Mouse (Mus musculus): ENCODE results near the gene Slc39a9.

The Slc39a9 gene

DNA sequence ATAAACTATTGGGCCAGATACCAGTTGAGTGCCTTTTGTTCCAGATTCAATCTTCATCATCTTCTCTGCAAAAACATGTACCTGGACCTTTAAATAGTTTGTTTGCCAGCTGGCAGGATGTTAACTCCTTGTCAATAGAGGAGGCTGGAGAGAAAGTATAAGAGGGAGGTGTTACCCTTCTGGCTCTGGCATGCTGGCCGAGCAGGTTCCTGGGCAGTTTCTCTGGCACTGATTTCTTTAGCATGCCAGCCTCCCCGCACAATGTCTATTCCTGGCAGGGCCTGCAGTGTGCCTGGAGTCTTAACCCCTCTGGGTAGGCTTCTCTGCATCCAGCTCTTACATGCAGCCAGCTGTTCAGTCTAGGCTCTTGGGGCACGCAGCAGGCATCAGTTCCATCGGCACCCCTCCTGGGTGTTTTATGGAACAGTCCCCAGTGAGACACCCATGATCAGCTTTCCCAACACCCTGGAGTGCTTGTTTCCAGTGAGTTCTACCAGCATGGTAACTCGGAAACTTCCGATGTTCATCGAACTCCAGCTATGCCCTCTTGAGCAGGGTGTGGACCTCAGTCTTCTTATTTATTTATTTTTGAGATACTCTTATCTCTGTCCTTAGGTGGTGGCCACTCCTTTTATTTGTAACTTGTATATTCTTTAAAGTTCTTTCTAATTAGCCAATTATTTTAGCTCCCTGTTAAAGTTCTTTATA, 10.4 kb downstream of the Slc39a9 start:
- no peak for DNase-seq (ENCODE audit: low read depth)

DNA sequence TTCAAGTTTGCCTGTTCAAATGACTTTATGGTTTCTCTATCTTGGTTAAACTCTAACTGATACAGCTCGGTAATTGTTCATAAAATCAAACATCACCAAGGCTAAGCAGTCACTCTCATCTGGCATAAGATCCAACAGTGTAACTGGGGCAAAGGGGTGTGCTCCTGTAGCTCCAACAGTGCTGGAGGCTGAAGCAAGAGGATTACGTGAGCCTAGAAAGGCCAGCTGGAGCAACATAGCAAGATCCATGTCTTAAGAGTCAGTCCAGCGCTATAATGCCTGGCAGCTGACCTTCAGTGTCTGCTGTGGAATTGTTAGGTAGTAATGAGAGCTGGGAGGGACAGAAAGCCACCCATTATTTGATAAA, 11.0 kb downstream of the Slc39a9 start:
- DNase-seq (ENCODE audit: low read depth) = no peak

DNA sequence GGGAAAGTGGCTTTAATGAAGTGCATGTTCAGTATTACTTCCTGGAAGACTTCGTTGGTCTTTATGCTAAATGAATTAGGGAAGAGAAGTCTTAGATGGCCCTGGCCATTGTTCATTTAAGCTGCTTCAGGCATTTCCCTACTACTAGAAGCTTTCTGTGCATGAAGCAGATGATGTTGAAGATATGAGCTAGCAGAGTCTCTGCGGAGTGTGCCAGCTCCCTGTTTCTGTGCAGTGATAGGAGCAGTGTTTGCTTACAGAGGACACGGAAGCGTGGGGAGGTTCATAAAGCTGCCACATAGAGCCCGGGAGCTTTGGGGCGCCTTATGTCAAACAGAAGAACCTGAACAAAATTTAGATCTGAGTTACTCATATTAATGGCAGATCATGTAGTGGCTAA, 15.0 kb downstream of the Slc39a9 start:
- DNase-seq (ENCODE audit: low read depth) = no peak

DNA sequence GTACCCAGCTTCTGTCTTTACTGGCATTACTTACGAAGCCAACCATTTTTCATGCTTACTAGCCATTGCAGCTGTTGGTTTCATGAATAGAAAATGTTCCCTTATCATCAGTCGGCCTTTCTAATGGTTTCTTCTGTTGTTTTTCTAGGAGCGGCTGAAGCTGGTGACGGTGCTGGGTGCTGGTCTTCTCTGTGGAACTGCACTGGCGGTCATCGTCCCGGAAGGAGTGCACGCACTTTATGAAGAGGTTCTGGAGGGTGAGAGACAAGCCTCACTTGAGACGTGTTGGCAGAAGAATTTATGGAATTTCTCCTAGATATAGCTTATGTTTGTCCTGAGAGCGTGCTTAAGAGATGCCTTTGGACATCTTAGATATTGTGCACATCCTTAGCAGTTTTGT, 18.6 kb downstream of the Slc39a9 start:
- no peak for DNase-seq (ENCODE audit: low read depth)

DNA sequence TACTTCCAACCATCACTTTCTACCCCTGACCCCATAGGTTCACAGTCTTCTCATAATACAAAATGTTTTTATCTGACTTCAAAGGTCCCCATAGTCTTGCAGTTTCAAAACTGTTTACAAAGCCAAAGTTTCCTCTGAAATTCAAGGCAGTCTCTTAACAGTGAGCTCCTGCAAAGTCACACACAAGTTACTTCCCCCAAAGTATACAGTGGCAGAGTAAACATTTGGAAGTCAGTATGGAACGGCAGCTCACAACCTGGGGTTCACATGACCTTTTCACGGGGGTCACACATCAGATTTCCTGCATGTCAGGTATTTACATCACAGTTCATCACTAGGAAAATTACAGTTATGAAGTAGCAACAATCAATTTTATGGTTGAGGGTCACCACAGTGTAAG, 20.3 kb downstream of the Slc39a9 start:
- DNase-seq (ENCODE audit: low read depth) = no peak

DNA sequence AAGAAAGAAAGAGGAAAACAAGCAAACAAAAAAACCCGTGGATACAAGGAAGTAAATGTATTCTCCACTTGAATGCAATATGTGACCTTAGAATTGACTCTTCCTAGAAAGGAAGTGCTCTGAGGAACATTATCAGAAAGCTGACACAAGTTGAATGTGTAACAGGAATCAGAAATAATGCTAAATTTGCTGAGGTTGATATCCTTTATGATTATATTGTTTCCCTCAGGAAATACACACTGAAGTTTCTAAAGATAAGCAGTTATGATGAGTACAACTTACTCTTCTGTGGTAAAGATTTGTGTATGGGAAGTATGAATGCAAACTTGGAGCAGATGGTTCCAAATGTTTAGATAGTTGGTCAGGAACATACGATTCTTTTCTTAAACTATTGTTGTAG, 24.7 kb downstream of the Slc39a9 start:
- no peak for DNase-seq (ENCODE audit: low read depth)

DNA sequence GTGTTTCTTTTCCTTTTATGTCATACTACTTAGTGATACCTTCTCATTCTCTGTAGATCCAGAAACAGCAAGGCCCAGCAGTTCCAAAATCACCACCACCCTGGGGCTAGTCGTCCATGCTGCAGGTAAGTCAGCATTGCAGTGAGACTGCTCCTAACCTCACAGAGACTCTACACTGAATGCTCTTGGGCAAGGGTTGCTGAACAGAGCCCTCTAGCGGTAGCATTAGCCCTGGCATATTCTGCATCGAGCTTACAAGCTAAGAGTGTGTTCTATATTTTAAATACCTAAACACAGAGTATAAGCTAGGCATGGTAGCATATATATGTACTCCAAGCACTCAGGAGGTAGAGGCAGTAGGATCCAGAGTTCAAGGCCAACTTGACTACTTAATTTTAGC, 29.5 kb downstream of the Slc39a9 start:
- DNase-seq (ENCODE audit: low read depth) = peak; percentile 79

DNA sequence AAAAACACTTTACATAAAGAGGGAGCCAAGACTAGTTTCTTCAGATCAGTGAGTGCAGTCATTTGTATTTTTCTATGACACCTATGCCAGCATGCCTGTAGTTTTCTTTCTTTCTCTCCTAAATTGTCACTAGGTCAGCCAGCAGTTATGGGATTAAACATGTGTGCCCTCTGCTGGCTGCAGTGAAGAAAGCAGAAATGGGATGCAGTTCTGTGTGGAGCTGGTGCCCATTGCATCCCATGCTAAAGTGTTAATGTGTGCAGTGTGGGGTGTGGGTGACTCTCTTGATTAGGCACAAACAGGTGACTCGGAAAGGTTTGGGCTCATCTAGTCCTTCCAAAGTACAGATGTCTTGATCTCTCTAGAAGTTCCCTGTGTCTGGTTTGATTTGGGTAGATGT, 37.7 kb downstream of the Slc39a9 start:
- peak; percentile 71 for DNase-seq (ENCODE audit: low read depth)

DNA sequence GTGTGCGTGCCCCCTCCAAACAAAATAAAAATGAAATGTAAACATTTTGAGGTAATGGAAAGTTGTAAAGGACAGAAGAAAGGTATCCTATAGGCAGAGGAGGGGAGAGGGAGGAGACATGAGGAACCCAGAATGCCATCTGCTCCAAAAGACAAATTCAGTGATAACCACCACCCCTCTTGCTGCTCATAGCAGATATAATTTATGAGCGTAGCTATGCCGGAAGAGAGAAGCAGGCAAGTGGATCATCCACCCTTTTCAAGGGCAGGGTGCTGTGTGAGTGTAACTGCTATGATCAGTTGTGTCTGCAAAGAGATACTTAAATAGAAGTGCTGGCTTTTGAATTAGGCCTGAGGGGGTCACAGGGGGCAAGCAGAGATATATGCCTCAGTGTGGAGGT, 39.9 kb downstream of the Slc39a9 start:
- no peak for DNase-seq (ENCODE audit: low read depth)

DNA sequence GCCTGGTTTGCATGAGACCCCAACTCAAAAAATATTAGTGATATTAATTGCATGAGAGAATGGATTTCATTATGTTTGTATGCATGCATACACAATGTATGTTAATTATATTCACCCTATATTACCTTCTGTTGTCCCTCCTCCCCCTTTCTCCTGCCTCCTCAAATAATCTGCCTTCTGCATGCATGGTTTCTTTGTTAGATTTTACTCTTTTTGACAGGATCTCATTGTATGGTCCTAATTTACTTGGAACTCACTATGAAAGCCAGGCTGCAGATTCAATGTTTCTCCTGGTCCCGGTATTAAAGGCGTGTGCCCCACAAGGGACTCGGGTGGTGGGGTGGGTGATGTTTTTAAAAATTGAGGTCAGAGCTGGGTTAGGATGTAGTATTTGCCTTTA, 40.6 kb downstream of the Slc39a9 start:
- no peak for DNase-seq (ENCODE audit: low read depth)

DNA sequence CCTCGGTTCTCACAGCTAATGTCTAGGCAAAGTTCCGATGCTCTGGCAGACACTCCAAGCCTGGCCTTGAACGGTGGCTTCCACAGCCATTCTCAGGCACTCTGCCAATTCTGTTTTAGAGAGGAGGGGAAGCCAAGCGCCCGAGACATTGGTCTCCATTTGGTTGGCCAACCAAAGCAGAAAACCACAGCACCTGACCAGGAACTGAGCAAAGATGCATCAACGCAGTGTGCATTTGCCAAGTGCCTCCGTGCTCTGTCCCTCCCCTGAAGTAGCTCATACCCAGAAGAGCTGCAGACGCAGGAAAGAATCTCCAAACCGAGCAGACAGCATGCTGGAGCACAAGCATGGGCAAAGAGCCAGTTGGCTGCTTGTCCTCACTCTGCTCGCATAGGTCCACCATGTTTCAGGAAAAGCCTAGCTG, 44.1 kb downstream of the Slc39a9 start:
- peak; percentile 43 for DNase-seq (ENCODE audit: low read depth)

DNA sequence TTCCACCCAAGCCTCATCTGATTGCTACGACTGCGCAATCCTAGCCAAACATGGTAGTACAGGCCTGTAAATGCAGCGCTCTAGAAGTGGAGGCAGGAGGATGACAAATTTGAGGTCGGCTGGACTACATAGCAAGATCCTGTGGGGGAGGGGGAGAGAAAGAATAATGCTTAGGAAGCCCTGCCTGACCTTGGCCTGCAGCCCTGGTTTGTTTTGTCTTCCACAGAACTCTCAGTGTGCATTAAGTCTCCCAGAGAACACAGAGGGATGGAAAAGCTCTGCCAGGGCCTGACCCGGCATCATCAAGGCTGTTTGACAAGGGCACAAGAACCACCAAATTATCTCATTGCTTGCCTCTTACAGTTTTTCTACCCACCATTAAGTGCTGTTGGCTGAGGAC, 46.0 kb downstream of the Slc39a9 start:
- no peak for DNase-seq (ENCODE audit: low read depth)

DNA sequence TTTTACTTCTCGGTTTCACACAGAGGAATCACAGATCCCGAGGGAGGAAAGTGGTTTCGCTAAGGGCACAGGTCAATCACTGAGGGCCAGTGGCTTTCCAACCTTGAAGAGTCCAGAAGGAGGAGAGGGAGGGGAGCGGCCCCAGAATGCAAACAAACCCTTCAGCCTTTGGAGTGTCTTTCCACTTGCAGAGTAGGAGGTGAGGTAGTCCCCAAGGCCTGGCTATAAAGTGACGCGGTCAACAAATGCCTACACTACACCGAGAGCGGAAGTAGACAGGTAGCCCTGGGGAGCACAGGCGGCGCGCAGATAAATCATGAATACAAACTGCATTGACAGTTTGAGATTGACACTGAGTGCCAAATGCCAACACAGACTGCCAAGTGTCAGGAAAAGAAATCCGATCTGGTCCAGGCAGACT, 48.0 kb downstream of the Slc39a9 start:
- peak; percentile 68 for DNase-seq (ENCODE audit: low read depth)

DNA sequence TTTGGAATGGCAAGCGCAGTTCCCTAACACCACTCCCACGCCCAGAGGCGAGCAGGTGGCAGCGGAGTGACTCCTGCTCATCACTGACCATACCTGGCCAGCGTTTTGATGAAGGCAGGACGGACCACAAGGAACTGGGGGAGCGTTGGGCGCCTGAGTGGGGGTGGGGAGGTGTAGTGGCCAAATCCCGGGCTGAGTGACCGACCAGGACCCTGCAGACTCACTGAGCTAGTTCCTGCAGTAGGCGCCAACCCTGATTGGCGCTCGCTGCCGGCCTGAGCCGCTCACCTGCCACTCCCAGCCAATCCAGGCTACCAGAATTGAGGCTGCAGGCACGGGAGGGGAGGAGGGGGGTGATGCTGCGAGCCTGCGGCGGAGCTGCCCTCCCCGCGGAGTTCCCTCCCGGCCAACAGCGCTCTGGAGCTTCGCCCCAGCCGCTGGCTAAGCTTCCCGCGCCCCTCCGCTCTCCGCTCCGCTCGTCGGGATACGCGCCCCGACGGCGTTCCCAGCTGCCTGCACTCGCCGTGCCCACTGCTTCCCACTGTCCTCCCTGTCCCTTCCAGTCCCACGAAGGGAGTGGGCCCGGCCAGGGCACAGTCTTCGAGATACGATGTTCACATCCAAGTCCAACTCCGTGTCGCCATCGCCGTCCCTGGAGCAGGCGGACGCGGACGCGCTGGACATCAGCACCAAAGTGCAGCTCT, 48.7 kb downstream of the Slc39a9 start, which contains the start of gene Plekhd1:
Gene Plekhd1, plus strand, starts transcription at position 323 of the 704 bp plus-strand sequence.
- DNase-seq (ENCODE audit: low read depth) = no peak

DNA sequence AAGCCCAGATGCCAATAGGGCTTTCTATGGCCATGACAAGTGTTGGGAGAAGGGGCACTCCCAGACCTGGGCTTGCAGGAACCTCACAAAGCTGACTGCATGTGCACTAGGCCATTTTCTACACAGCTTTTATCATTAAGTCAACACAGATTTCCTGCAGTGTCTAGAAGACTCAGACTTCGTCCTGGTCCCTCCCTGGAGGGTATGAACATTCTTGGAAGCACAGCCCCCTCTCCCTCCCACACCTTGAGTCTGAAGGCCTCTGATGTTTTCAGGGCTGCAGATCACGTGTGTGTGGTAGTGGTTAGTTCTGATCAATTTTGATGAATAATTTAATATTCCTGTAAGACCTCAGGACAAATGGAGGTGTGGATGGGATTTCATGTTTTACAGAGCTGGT, 50.0 kb downstream of the Slc39a9 start:
- DNase-seq (ENCODE audit: low read depth) = no peak

DNA sequence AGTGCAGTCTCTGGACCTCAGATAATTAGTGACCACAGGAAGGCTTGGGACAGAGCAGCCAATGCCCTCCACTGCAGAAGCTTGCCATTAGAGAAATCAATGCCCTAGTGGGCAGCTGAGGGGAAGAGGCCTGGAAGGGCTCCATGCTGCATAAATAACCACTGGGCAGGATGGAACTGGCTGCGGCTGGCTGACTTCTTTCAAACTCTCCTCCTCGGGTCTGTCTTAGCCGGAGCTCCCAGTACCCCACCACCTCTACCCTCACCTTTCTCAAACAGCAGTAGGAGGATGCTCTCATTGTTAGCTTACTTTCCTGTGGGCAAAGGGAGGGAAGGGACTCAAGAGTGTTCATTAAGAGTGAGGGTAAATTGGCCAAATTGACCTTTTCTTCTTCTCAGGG, 51.3 kb downstream of the Slc39a9 start:
- DNase-seq (ENCODE audit: low read depth) = no peak

DNA sequence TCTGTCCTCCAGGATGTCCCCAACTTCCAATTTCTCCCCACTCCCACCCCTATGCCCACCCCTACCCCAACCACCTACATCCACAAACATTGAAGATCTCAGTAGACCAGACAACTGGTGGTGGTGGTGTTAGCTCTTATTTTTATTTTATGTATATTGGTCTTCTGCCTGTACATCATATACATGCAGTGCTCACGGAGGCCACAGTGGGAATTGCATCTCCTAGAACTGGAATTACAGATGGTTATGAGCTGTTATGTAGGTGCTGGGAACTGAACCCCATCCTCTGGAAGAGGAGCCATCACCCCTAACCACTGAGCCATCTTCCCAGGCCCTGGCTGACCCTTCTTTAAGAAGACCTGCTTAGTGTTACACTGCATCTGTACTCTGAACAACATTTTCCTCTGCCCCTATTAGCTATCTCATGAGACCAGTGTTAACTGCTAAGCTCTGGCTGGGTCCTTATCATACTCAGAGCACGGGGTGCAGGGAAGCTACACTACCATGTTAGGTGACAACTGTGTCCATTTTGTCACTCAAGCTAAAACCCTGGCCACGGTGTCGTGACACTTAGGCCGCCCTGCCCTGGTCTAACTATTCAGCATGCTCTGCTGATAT, 55.0 kb downstream of the Slc39a9 start:
- DNase-seq (ENCODE audit: low read depth) = peak; percentile 20

DNA sequence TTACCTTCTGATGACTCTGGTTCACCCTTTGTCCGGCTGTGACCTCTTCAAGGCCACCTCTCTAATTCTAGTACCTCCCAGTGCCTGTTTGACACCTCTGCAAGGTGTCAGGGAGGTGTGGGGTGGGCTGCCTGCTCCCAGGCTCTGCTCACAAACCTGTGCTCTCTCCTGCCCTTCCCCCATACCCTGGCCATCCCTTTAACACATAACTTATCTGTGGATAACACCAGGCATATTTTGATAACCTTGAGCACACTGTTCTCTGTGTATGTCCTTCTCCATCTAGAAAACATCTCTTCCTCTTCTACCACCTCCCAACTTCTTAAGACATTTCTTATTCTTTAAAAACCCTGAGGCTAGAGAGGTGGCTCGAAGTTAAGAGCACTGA, 55.5 kb downstream of the Slc39a9 start:
- DNase-seq (ENCODE audit: low read depth) = no peak

DNA sequence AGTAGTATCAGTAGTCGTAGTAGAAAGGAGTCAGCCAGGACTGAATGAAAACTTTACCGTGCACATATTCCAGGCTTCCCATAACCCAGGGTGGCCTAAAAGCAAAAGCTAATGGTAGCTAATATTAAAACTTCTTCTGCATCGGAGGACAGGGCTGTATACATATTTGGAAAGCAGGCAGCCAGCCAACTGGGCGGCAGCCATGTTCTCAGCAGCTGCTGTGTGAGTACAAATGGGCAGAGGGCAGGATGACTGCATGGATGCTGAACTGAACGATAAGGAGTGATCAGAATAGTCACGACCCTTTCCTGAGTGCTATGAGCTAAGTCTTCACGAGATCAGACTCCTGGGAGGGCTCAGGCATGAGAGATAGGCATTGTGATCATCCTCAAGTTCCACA, 57.6 kb downstream of the Slc39a9 start:
- DNase-seq (ENCODE audit: low read depth) = peak; percentile 87

DNA sequence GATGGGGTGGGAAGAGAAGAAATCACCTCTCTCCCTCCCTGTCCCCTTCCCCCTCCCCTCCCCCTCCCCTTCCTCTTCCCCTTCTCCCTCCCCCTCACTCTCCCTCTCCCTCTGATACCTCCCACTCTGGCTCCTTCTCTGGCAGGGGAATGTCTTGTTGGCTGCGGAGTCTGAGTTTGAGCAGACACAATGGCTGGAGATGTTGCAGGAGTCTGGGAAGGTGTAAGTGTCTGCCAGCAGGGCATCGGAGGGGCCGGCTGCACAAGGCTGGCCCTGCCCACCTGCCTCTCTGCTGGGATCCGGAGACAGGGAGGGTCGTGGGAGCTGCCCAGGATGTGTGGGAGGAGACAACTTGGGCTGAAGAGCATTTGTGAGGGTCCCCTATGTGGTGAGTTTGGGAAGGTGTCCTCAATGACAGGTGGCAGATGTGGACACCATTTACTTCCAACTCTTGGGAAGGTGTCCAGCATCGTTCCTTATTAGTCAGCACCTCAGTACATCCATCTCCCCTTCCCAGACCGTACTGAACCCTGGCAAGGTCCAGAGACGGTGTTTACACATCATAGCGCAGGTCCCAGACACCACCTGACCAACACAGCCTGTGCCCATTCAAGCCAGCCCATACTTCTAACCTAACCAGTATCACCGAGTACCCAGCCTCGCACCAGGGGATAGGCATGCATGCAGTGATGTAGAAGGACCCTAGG, 62.7 kb downstream of the Slc39a9 start:
- no peak for DNase-seq (ENCODE audit: low read depth)

DNA sequence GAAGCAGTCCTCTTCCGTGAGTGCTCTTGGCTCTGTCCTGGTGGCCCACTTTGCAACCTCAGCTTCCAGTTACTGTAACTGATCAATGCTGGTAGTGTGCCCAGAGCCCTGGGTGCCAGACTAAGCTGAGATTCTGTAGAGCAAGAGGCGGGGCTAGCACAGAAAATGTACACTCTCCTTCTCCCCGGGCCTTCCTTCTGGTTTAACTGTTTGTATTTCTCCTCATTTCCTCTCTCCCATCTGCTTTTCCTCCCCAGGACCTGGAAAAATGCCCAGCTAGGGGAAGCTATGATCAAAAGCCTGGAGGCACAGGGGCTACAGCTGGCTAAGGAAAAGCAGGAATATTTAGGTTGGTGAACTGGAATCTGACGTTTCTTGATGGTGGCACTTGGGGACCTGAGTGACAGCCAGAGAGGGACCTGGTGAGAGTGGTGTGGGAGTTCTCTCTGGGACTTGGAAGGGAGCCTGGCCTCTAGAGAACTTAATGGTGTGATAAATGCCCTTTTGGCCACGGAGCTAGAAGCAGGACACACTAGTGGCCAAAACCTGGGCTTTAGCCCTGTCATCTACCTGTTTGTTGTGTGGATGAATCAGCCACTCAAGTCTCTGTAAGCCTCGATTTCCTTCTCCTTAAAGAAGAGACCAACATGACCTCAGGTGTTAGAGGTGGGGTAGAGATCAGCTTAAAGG, 63.4 kb downstream of the Slc39a9 start:
- peak; percentile 13 for DNase-seq (ENCODE audit: low read depth)

DNA sequence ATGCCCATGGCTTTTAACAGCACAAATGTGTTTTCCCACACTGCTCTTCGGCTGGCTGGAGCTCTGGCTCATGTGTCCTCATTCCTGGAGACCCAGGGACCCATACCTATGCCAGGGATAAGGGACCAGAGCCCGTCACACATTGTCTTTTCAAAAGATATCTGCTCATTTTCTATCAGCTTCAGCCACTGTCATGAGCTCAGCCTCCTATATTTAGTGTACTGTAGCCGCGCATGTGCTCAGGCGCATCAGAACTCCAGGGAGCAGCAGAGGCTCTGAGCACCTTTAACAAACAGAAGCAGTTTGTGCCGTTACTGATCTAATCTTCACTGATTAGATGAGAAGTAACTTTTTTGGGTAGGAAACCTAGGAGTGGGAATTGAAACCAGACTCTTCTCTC, 72.2 kb downstream of the Slc39a9 start:
- DNase-seq (ENCODE audit: low read depth) = no peak
